11 mouse cellular contexts compared by ENCODE assay signal in the genomic region with DNA sequence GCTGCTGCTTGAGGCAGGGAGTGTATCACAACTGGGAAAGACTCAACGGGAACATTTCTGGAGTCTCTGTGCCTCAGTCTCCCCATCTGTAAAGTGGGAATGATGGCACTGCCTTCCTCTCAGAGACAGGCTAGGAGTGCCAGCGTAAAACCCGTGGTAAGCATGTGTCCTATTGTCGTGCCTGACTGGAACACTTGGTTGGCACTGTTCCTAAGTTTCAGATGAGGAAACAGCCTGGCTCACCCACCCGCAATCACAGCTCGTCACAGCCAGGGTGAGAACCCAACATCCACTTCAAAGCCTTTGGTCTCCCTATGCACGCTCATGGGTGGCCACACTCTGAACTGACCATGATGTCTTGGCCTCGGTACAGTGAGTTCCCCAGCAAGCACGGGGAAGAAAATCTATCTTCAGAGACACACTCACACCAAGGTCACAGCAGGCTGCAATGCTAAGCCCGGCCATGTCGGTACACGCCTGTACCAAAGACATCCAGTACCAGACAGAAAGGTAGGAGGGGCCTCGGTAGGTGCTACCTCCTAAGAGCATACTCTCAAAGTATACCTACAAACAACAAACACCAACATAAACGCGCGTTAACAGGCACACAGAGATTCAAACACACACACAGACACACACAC. TPM values are rescaled to one million over a fixed set of nuclear protein-coding genes. Genes with fewer than 3 reads are reported as not detected.
A peak's percentile ranks its signal among the peaks of the same experiment; 100 is the strongest.
DNase-seq lines count a peak whose midpoint lies in the region; ATAC-seq and TF ChIP-seq lines count a peak whose summit lies in the region.
"Had no signal": no experiment of that assay in that cellular context is flagged by ENCODE, and none has a peak within 500 bp of the region (broad histone marks: within the 10 kb centered on the region; RNA-seq: fewer than 3 reads in every experiment).

No protein-coding gene starts in this region.

- H3K4me2 ChIP-seq in kidney, embryonic 16.5 days (replicated peaks; ENCODE audit: low read depth, low read length): peak overlapping the region; percentile 50
- H3K4me2 ChIP-seq in forebrain, embryonic 14.5 days (ENCODE audit: low read length): peak overlapping the region; percentile 47
- peak overlapping the region; percentile 46 for H3K4me2 ChIP-seq in midbrain, embryonic 15.5 days
- H3K4me2 ChIP-seq: liver, embryonic 13.5 days had no signal

- H3K9ac ChIP-seq in kidney, embryonic 16.5 days (replicated peaks; ENCODE audit: low read length): no peak overlapping the region
- H3K9ac ChIP-seq in forebrain, embryonic 14.5 days (ENCODE audit: low read length): no peak overlapping the region; the same call in 1 of the 2 replicates
- H3K9ac ChIP-seq in midbrain, embryonic 15.5 days: no peak overlapping the region
- H3K9ac ChIP-seq: liver, embryonic 13.5 days had no signal

- TF ChIP-seq CTCF in cerebellum, adult 2 months (IDR thresholded peaks at IDR 0.05; ENCODE audit: borderline replicate concordance, insufficient read depth, low read depth, low read length): no peak

- ATAC-seq in kidney, embryonic 16.5 days (ENCODE audit: low FRiP score, low TSS enrichment): no peak
- ATAC-seq in forebrain, embryonic 14.5 days: no peak
- ATAC-seq in midbrain, embryonic 15.5 days (replicated peaks): no peak

- H3K36me3 ChIP-seq in kidney, embryonic 16.5 days (ENCODE audit: insufficient read depth, low read length): no peaks in the 10 kb centered on the region
- H3K36me3 ChIP-seq in forebrain, embryonic 14.5 days (ENCODE audit: control insufficient read depth, insufficient read depth, low read length): no peaks in the 10 kb centered on the region
- H3K36me3 ChIP-seq in midbrain, embryonic 15.5 days (replicated peaks): no peaks in the 10 kb centered on the region
- H3K36me3 ChIP-seq: G1E; liver, embryonic 13.5 days had no signal

- 83% methylated on average over 16 of the region's 16 CpGs for WGBS in kidney, embryonic 16.5 days
- 74% methylated on average over 16 of the region's 16 CpGs for WGBS in forebrain, embryonic 14.5 days
- WGBS in midbrain, embryonic 15.5 days: 84% methylated on average over 16 of the region's 16 CpGs
- 61% methylated on average over 16 of the region's 16 CpGs for WGBS in cerebellum, adult 2 months

- H3K4me1 ChIP-seq in kidney, embryonic 16.5 days (ENCODE audit: insufficient read depth, low read length): peaks cover 21% of the 10 kb centered on the region
- H3K4me1 ChIP-seq in forebrain, embryonic 14.5 days (ENCODE audit: control insufficient read depth, insufficient read depth, low read length): peaks cover 53% of the 10 kb centered on the region
- peaks cover 46% of the 10 kb centered on the region for H3K4me1 ChIP-seq in midbrain, embryonic 15.5 days
- H3K4me1 ChIP-seq in cerebellum, adult 2 months (ENCODE audit: control insufficient read depth, insufficient read depth, low read length): 0 out of 2 replicates have a peak, but pooled peaks cover 3% of the 10 kb centered on the region
- H3K4me1 ChIP-seq: liver, embryonic 13.5 days had no signal

- no peaks in the 10 kb centered on the region for H3K27me3 ChIP-seq in kidney, embryonic 16.5 days (ENCODE audit: insufficient read depth, low read length)
- no peaks in the 10 kb centered on the region for H3K27me3 ChIP-seq in forebrain, embryonic 14.5 days (replicated peaks; ENCODE audit: control insufficient read depth, insufficient read depth, low read length)
- no peaks in the 10 kb centered on the region for H3K27me3 ChIP-seq in midbrain, embryonic 15.5 days (replicated peaks)
- no peaks in the 10 kb centered on the region for H3K27me3 ChIP-seq in cerebellum, adult 2 months (ENCODE audit: control insufficient read depth, insufficient read depth, low read length)
- H3K27me3 ChIP-seq: liver, embryonic 13.5 days had no signal

- no peak overlapping the region for H3K4me3 ChIP-seq in kidney, embryonic 16.5 days (ENCODE audit: low read length)
- H3K4me3 ChIP-seq in forebrain, embryonic 14.5 days (ENCODE audit: low read depth, low read length): peak overlapping the region; percentile 18; the same call in 1 of the 2 replicates
- H3K4me3 ChIP-seq in midbrain, embryonic 15.5 days: no peak overlapping the region
- H3K4me3 ChIP-seq in cerebellum, adult 2 months (replicated peaks; ENCODE audit: insufficient read depth, low read depth, low read length): no peak overlapping the region
- H3K4me3 ChIP-seq: liver, embryonic 13.5 days had no signal

- DNase-seq in kidney, postnatal 14 days: no peak
- peak; percentile 44 for DNase-seq in brain, adult 2 months (ENCODE audit: low read depth, low spot score)
- DNase-seq in forebrain, embryonic 14.5 days (ENCODE audit: low spot score): no peak
- no peak for DNase-seq in cerebellum, adult 2 months
- no peak for DNase-seq in thymus, postnatal 25 days
- DNase-seq: gastrocnemius, postnatal 36 days; kidney, postnatal 10 days; liver, embryonic 13.5 days had no signal

- no peak for TF ChIP-seq POLR2A in cerebellum, adult 2 months (IDR thresholded peaks at IDR 0.05; ENCODE audit: borderline replicate concordance, insufficient read depth, low read length)

- no peaks in the 10 kb centered on the region for H3K9me3 ChIP-seq in kidney, embryonic 16.5 days (ENCODE audit: low read length)
- no peaks in the 10 kb centered on the region for H3K9me3 ChIP-seq in forebrain, embryonic 14.5 days (replicated peaks; ENCODE audit: control insufficient read depth, low read length)
- H3K9me3 ChIP-seq in midbrain, embryonic 15.5 days: no peaks in the 10 kb centered on the region
- H3K9me3 ChIP-seq: liver, embryonic 13.5 days had no signal

- H3K27ac ChIP-seq in kidney, embryonic 16.5 days (ENCODE audit: low read length): no peak overlapping the region
- H3K27ac ChIP-seq in forebrain, embryonic 14.5 days (ENCODE audit: low read depth, low read length): no peak overlapping the region; the same call in 1 of the 2 replicates
- peak overlapping the region; percentile 64; the same call in 1 of the 2 replicates for H3K27ac ChIP-seq in midbrain, embryonic 15.5 days
- no peak overlapping the region for H3K27ac ChIP-seq in cerebellum, adult 2 months (ENCODE audit: insufficient read depth, low read length)
- H3K27ac ChIP-seq: liver, embryonic 13.5 days had no signal

RNA-seq across cellular contexts. Expression of a gene that starts 50.2 kb away (rescaled TPM):
- 2.6 TPM in 2 replicates for polyA plus RNA-seq in kidney, embryonic 16.5 days (2015; fragmentation: Nextera tagmentation; extraction: Ambion mirVana)
- 76.7 and 86.5 TPM in 2 replicates for polyA plus RNA-seq in forebrain, embryonic 14.5 days (2014; fragmentation: Nextera tagmentation; extraction: Ambion mirVana)
- 33.7 and 37.6 TPM in 2 replicates for polyA plus RNA-seq in midbrain, embryonic 15.5 days (2015; fragmentation: Nextera tagmentation; extraction: Ambion mirVana)
- polyA plus RNA-seq in cerebellum, adult 2 months (2012; rRNA removed): 1.9 and 2.5 TPM in 2 replicates
- polyA plus RNA-seq: G1E had no signal
